Mouse (Mus musculus) layer of hippocampus, postnatal 25 days (tissue): ENCODE measurements around the gene Fam234b. TPM values are rescaled to one million over a fixed set of nuclear protein-coding genes. Genes with fewer than 3 reads are reported as not detected.

Experiments
- DNase-seq, 2 experiments: peaks; one replicate each; pipeline ENCODE4 v3.0.0; 2022; ENCODE audit warnings: mixed read lengths in 2 of 2, low spot score in 1 of 2; ENCODE audit errors: extremely low spot score in 1 of 2
- total RNA-seq, 2 experiments: library from RNA; stranded (reverse); gene quantifications; 2 replicates each; pipeline ENCODE4 v1.2.3; 2021

The Fam234b gene
- total RNA-seq, 2 experiments from 2014 or later: 156 to 157 TPM

GRCm38 (mm10) chr6:135264136-135264535 is 66.4 kb downstream of the Fam234b start:
- DNase-seq: no peak

- no peak for DNase-seq
These were observed 68.3 kb downstream of the Fam234b start for GRCm38 (mm10) chr6:135266056-135266455.

DNA sequence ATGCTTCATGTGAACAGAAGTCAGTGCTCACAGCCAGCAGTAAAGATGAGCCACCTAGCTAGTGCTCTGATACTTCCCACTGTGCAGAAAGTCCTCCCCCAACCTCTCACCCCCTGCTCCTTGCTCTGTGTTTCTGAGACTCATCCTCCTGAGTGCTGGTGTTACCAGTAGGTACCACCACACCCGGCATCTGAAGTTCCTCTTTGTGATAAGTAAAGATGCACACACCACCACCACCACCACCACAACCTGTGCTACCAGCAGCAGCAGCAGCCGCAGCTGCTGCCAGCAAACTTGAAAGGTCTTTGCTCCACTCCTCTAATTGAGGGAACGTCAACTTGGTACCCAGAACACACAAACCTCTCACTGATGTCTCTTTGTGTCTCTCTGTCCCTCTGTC is 69.4 kb downstream of the Fam234b start:
- no peak for DNase-seq

GRCm38 (mm10) chr6:135268392-135268791 is 70.6 kb downstream of the Fam234b start:
- DNase-seq: no peak

GRCm38 (mm10) chr6:135269626-135270025 is 71.8 kb downstream of the Fam234b start:
- no peak for DNase-seq

DNA sequence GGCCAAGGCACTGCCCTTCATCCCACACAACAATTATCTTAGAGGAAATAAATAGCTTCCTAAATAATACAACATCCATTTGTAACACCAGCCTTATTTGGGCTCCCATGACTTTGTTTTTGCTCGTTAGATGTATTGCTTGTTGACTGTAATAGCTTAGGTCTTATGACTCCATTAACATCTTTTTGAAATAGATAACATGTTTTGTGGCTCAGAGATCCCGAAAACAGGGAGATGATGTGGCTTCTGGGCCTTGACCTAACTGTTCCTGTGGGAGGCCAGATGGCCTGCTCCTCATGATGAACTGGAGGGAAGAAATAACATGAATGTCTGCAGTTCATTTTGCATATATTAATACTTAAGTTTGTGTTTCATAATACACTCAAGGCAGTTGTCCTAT is 74.0 kb downstream of the Fam234b start:
- DNase-seq: no peak

DNA sequence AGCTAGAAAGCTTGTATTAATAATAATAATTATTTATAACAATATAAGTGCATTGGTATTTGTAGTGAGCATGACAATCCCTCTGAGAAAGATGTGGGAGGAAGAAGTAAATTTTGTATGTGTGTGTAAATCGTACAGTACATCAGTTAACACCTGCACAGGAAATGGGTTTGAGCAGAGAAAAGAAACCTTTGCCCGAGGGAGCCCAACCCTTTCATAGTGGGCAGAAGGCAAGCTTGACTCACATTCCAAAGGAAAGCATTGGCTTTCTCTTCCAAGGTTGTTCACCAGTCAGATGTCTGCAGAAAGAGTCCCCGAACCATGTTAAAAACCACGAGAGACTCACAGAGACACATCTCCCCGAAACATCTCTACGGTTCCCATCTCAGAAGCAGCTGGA is 75.3 kb downstream of the Fam234b start:
- no peak for DNase-seq

DNA sequence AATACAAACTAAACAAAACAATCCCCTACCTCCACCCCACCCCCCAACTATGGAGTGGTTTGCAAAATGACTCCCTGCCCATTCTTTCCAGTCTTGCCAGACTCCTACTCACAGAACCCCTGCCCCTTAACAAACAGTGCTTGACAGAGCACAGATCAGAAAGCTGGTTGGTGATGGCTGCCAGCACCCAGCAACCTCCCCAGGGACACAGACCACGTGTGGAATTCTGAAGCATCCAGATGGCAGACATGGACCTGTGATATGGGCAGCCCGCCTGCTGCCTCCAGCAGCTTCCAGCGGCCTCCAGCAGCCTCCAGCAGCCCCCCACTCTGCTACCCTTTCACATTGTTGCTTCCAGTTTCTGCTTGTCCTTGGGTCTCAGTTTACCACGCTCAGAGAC is 77.5 kb downstream of the Fam234b start:
- DNase-seq: no peak

GRCm38 (mm10) chr6:135276474-135277295 is 78.9 kb downstream of the Fam234b start:
- no peak for DNase-seq

DNA sequence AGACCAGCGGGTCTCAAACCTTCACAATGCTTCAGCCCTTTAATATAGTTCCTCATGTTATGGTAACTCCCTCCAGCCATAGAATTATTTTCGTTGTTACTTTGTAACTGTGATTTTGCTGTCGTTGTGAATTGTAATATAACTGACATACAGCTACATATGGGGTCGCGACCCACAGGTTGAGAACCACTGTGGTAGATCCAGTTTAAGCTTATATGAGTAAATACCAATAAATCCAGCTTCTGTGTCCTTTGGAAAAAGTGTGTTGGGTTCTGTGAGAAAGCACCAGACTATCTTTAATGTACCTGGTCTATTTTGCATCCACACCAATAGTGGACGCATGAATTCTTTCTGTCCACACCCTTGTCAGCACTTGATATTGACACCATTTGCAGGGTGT is 80.5 kb downstream of the Fam234b start:
- DNase-seq: no peak

DNA sequence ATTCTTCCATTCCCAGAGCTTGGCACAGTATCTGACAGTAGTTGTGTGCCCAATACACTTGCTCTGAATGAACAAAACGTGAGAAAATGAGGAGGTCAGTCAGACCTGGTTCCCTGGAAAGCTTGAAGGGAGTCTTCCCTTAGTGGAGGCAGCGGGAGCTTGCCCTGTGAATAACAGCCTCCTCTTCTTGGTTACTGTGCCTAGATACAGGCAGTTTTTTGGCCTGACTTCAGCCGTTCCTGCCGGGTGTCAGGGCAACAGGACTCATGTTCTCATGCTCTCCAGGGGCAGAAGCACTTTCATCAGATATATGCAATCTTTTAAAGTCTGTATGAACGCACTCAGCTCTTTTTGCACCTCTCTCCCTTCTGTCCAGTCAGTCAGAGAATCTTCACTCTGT is 81.5 kb downstream of the Fam234b start:
- no peak for DNase-seq

DNA sequence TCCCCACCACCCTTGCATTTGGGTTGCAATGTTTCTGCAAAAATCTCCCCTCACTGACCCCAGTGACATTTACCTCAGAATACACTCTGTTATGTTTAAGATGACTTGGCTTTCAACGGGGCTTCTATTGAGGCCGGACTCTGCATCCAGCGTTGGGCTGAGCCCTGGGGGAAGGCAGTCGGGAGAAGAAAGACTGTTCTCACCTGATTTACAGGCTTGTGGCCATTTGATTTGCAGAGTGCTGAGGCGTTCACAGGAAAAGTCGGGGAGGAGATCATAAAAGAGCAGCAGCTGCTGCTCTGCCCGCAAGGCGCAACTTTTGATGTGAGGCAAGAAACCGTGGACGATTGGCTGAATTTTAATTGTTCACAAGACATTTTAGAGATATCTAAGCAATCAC is 82.1 kb downstream of the Fam234b start:
- DNase-seq: no peak

DNA sequence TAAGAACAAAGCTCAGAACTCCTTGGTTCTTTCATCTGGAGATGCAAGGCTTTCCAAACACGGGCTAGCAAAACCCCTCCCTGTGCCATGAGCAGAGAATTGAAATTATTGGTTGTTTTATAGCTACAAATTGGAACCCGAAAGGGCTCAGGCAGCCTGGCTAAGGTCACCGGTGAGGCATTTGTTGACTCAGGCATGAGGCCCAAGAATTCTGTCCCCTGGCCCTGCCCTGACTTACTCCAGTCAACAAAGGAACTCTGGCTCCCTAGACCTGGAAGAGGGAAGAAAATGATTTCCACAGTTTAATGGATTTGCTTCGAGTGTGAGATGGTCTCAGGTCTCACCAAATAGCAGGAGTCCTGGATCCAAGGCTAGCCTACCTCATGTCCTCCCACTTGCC is 94.6 kb downstream of the Fam234b start:
- DNase-seq: no peak

DNA sequence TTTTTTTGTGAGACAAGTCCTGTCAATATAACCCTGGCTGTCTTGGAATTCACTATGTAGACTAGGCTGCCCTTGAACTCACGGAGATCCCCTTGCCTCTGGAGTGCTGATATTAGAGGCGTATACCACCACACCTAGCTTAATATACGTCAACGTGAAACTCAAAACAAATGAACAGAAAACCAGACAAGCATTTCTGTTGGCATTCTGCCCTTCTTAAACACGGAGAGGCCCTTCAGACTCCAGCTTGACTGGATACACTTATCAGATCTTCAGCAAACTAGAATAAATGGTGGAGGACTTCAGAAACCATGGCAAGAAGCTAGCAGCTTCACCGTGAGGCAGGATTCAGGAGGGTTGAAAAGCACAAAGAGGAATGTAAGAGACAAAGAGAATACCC is 96.4 kb downstream of the Fam234b start:
- DNase-seq: no peak

Other genes with a start within 250 kb of the Fam234b start
- 1 to 10 TPM; 2.5 to 2.8 TPM for gene Apold1, start 216.3 kb upstream of the Fam234b start, total RNA-seq
- 10 to 100 TPM; 54.8 to 55.6 TPM for gene Ddx47, start 186.4 kb upstream of the Fam234b start, total RNA-seq
- gene Gprc5a, start 132.3 kb upstream of the Fam234b start, total RNA-seq: not detected
- gene Gprc5d, start 79.7 kb upstream of the Fam234b start, total RNA-seq: not detected
- 10 to 100 TPM; 68.8 to 86.0 TPM for gene Hebp1, start within 50 bp of the Fam234b start, total RNA-seq
- not detected for gene Gsg1, start 56.4 kb downstream of the Fam234b start, total RNA-seq
- gene Pbp2, start 112.4 kb downstream of the Fam234b start, total RNA-seq: not detected
- gene Emp1, start 164.6 kb downstream of the Fam234b start, total RNA-seq: 1 to 10 TPM; 2.4 to 2.5 TPM